Mouse (Mus musculus): ENCODE measurements at regions not wholly inside any gene's neighbourhood (a gene's known extent, or its start where the extent isn't known, plus 50 kb on each side); places are given as distances from the start of the nearest gene placed in this dataset.

DNA sequence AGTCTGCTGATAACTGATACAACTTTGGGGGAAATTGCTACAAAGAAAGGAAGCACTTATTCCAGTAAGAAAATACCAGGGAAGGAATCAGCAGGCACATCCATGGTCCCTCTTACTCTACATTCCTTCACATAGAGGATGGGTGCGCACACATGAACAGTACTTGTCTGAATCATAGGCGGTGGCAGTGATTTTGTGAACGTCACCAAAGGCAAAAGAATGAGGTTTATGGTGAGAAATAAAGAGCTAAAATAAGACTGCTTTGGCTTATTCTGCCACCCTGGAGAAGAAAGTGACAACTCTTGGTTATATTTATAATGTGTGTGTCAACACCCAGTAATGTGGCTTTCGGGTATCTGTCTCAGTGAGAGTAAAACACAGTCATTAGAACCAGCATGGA lies 59.9 kb upstream of the Ccdc80 start:
- Histone ChIP-seq H3K27ac (ENCODE audit: low read depth, low read length) (no peak overlapping the region), H3K4me2 (ENCODE audit: low read depth) (no peak overlapping the region), H3K9me3 (ENCODE audit: low read length) (no peaks in the 10 kb centered on the region), H3K4me1 (ENCODE audit: insufficient read depth) (no peaks in the 10 kb centered on the region), H3K4me3 (ENCODE audit: low read depth, low read length) (no peak overlapping the region), H3K36me3 (ENCODE audit: insufficient read depth) (no peaks in the 10 kb centered on the region), H3K27me3 (ENCODE audit: insufficient read depth, low read length) (no peaks in the 10 kb centered on the region), H3K9ac (no peak overlapping the region)
- ATAC-seq = no peak
- no peak for DNase-seq
- TF ChIP-seq CTCF (IDR thresholded peaks at IDR 0.05; ENCODE audit: low read depth) = no peak
- 95% methylated on average over 4 of the region's 4 CpGs for WGBS

DNA sequence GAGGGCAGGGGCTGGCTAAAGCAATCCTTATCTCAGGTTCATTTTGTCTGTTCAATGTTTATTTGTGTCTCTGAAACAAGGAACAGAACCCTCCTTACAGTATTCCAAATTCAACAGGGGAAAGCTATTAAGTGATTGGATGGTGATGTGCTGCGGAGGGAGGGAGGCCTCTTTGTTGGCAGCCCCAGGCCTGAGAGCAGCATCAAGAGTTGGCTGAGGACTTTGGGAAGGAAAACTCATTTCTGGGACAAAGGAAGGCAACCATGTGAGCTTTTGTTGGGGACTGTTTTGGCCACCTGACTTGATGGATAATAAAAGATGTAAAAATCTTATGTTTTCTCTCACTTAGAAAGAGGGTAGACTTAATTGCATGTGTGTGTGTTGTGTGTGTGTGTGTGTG lies 58.8 kb upstream of the Ccdc80 start:
- H3K27me3 ChIP-seq (ENCODE audit: insufficient read depth, low read length) = no peaks in the 10 kb centered on the region
- no peak overlapping the region for H3K9ac ChIP-seq
- no peaks in the 10 kb centered on the region for H3K9me3 ChIP-seq (ENCODE audit: low read length)
- no peak for TF ChIP-seq CTCF (IDR thresholded peaks at IDR 0.05; ENCODE audit: low read depth)
- ATAC-seq (no peak), DNase-seq (peak; percentile 16)
- H3K4me3 ChIP-seq (ENCODE audit: low read depth, low read length) = no peak overlapping the region
- no peak overlapping the region for H3K4me2 ChIP-seq (ENCODE audit: low read depth)
- H3K4me1 ChIP-seq (ENCODE audit: insufficient read depth) = no peaks in the 10 kb centered on the region
- H3K36me3 ChIP-seq (ENCODE audit: insufficient read depth) = no peaks in the 10 kb centered on the region
- no peak overlapping the region for H3K27ac ChIP-seq (ENCODE audit: low read depth, low read length)
- 39% methylated on average over 1 of the region's 1 CpGs for WGBS

DNA sequence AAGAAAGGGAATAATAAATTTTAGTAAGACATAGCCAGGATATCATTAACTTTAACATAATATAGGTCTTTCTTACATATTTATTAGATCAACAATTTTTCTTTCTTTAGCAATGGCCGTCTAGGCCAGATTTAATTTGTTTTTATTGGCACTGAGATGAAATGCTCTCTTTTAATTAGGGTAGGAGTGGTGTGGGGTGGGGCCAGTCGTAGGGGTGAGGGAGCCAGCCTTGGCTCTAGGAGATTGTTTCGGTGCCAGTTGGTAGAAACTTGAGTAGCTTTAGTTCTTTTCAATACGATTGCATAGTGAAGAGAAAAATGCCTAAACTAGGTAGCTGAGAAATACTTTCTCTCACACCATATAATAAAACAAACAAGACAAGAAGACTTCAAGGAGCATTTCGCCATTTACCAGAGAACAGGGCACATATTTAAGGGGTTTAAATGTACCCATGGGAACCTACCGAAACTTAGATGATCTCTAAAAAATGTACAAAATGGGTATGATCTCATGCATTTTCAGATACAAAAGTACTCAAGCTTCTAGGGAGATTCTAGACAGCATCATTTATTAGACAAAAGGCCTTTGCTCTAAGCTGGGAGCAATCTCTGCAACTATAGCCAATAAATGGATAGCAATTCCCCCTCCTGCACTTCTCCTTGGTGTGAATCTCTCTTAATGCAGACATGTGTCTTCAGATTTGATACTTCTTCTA lies 56.2 kb upstream of the Ccdc80 start:
- Histone ChIP-seq H3K4me3 (ENCODE audit: low read depth, low read length) (no peak overlapping the region), H3K27ac (ENCODE audit: low read depth, low read length) (no peak overlapping the region), H3K4me2 (ENCODE audit: low read depth) (no peak overlapping the region), H3K9me3 (ENCODE audit: low read length) (no peaks in the 10 kb centered on the region), H3K9ac (no peak overlapping the region), H3K36me3 (ENCODE audit: insufficient read depth) (no peaks in the 10 kb centered on the region), H3K4me1 (ENCODE audit: insufficient read depth) (no peaks in the 10 kb centered on the region), H3K27me3 (ENCODE audit: insufficient read depth, low read length) (no peaks in the 10 kb centered on the region)
- ATAC-seq (peak; percentile 48; the same call in 1 of the 2 replicates), DNase-seq (peak; percentile 20)
- no peak for TF ChIP-seq CTCF (IDR thresholded peaks at IDR 0.05; ENCODE audit: low read depth)
- 36% methylated on average over 6 of the region's 6 CpGs for WGBS

DNA sequence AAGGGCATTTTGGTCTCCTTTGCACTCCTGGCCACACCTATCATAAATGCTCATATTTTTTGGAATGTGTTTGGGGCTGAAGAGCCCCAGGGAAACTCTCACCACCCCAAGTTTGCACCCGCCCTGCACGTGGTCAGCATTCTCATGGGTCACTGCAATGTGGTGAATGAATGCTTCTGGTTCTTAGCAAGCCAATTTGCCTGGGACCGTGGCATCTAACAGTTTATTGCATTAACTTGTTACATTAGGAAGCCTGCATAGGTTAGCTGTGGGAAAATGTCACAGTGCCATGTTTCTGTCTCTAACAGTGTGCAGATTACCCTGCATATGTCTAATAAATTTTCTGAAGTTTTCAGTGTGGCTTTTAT lies 55.7 kb upstream of the Ccdc80 start:
- no peak for ATAC-seq
- TF ChIP-seq CTCF (IDR thresholded peaks at IDR 0.05; ENCODE audit: low read depth) = no peak
- WGBS = 54% methylated on average over 3 of the region's 3 CpGs

DNA sequence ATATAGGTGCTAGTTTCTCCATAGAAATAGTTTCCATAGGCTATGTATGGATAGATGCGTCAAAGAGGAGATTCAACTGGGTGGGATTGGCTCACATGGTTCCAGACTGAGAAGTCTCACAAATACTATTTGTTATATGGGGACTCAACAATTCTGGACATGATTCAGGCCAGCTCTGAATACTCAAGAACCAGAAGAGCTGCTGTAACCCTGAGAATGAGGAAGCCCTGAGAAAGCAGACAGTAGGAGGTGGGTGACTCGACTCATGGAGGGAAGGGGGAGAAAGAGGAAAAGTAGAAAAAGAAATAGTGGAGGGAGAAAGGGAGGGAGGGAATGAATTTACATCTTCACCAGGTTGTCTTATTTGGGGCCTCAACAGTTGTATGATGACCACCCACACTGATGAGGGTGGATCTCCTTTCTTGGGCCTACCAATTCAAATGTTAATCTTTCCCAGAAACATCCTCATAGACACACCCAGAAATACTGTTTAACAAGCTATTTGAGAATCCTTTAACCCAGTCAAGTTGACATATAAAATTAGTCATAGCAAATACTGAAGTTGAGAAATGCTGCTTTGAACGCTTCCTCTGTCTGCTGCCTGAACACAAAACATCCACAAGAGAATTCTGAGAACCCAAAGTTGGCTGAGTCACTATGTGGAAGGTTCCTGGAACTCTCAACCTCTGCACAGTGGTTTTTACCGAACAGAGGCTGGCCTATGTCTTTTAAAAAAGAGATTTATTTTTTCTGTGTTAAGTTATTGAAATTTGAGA lies 54.8 kb upstream of the Ccdc80 start:
- H3K27ac ChIP-seq (ENCODE audit: low read depth, low read length) = no peak overlapping the region
- no peaks in the 10 kb centered on the region for H3K36me3 ChIP-seq (ENCODE audit: insufficient read depth)
- H3K4me1 ChIP-seq (ENCODE audit: insufficient read depth) = no peaks in the 10 kb centered on the region
- H3K4me3 ChIP-seq (ENCODE audit: low read depth, low read length) = no peak overlapping the region
- no peaks in the 10 kb centered on the region for H3K9me3 ChIP-seq (ENCODE audit: low read length)
- H3K4me2 ChIP-seq (ENCODE audit: low read depth) = no peak overlapping the region
- no peak overlapping the region for H3K9ac ChIP-seq
- no peak for DNase-seq
- WGBS = 87% methylated on average over 4 of the region's 4 CpGs
- no peak for TF ChIP-seq CTCF (IDR thresholded peaks at IDR 0.05; ENCODE audit: low read depth)
- no peaks in the 10 kb centered on the region for H3K27me3 ChIP-seq (ENCODE audit: insufficient read depth, low read length)
- ATAC-seq = no peak

More for the DNA sequence above, 55.7 kb upstream of the Ccdc80 start:
- no peak for DNase-seq
- H3K36me3 ChIP-seq (ENCODE audit: insufficient read depth) = no peaks in the 10 kb centered on the region
- H3K4me1 ChIP-seq (ENCODE audit: insufficient read depth) = no peaks in the 10 kb centered on the region
- no peaks in the 10 kb centered on the region for H3K9me3 ChIP-seq (ENCODE audit: low read length)
- H3K9ac ChIP-seq = no peak overlapping the region
- H3K4me3 ChIP-seq (ENCODE audit: low read depth, low read length) = no peak overlapping the region
- no peak overlapping the region for H3K4me2 ChIP-seq (ENCODE audit: low read depth)
- H3K27ac ChIP-seq (ENCODE audit: low read depth, low read length) = no peak overlapping the region
- no peaks in the 10 kb centered on the region for H3K27me3 ChIP-seq (ENCODE audit: insufficient read depth, low read length)

Measured in forebrain, postnatal 0 days (tissue).